Comparison of ENCODE assay signal across 9 mouse cellular contexts in the genomic region with DNA sequence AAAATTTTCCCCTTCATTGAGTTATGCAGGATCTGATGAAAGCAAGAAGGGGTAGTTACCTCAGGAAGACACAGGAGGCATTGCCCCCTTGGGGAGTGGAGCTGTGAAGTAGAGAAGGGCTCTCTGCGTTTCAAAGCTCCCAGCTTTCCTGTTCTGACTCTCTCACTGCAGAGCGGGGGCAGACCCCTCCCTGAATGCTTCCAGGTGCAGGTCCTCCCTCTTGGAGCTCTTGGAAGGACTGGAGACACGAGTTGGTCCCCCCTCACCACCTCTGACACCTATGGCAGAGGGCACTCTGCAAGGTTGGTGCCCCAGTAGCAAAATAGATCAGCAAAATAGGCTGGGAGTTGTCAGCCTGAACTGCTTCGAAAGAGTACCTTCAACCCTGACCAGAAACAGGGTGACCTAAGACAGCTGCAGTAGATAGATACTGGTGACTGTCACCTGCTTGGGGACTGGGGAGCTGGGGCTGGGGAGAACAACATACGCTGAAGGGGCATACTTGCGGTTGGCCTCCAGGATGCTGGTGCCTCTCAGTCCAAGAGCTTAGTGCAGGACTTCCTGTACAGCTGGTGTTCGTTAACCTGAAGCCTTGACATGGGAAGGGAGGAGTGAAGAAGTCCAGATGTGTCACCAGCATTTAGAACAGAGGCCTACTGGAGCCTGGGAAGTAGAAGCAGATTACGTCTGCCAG. TPM values are rescaled to one million over a fixed set of nuclear protein-coding genes. Genes with fewer than 3 reads are reported as not detected.
DNase-seq lines count a peak whose midpoint lies in the region; ATAC-seq and TF ChIP-seq lines count a peak whose summit lies in the region.
"Had no signal": no experiment of that assay in that cellular context is flagged by ENCODE, and none has a peak within 500 bp of the region (broad histone marks: within the 10 kb centered on the region; RNA-seq: fewer than 3 reads in every experiment).

No protein-coding gene starts in this region.

- 22% methylated on average over 8 of the region's 8 CpGs for WGBS in heart, postnatal 0 days

- intact Hi-C loops in gastrocnemius, adult 2 months (cut with DNase I), result no loop called here
- intact Hi-C loops in gastrocnemius, postnatal 14 days (cut with DNase I; ENCODE audit: low total_unique reads), result loop anchor here (10.0 kb wide), 1 partner anchor 89 kb away; no protein-coding TSS in a partner anchor

- no peaks in the 10 kb centered on the region for H3K9me3 ChIP-seq in heart, postnatal 0 days (replicated peaks; ENCODE audit: control insufficient read depth, low read length)
- H3K9me3 ChIP-seq: midbrain, embryonic 15.5 days had no signal

- H3K36me3 ChIP-seq in heart, postnatal 0 days (replicated peaks; ENCODE audit: control insufficient read depth, insufficient read depth, low read length), result no peaks in the 10 kb centered on the region
- H3K36me3 ChIP-seq: midbrain, embryonic 15.5 days had no signal

- no peak for TF ChIP-seq EP300 in heart, postnatal 0 days (IDR thresholded peaks at IDR 0.05; ENCODE audit: low read depth)

- peaks cover 37% of the 10 kb centered on the region for H3K4me1 ChIP-seq in heart, postnatal 0 days (ENCODE audit: control insufficient read depth, insufficient read depth)
- H3K4me1 ChIP-seq: midbrain, embryonic 15.5 days had no signal

- H3K27me3 ChIP-seq in heart, postnatal 0 days (ENCODE audit: control insufficient read depth, insufficient read depth, low read length), result no peaks in the 10 kb centered on the region
- H3K27me3 ChIP-seq: midbrain, embryonic 15.5 days had no signal

- H3K27ac ChIP-seq in gastrocnemius, adult 2 months, result peak overlapping the region; percentile 56
- H3K27ac ChIP-seq in heart, postnatal 0 days (ENCODE audit: low read depth), result peak overlapping the region; percentile 58
- H3K27ac ChIP-seq in layer of hippocampus, adult 2 months, result no peak overlapping the region
- H3K27ac ChIP-seq: midbrain, embryonic 15.5 days had no signal

- no peak for DNase-seq in gastrocnemius, adult 2 months
- no peak for DNase-seq in gastrocnemius, postnatal 14 days
- peak; percentile 76 for DNase-seq in MN1 (ENCODE audit: low spot score)
- peak; percentile 79 for DNase-seq in heart, postnatal 0 days (ENCODE audit: low spot score)
- DNase-seq in naive thymus-derived CD4-positive, alpha-beta T cell, adult 2 months (ENCODE audit: low read depth), result peak; percentile 36
- no peak for DNase-seq in frontal cortex, adult 2 months (ENCODE audit: extremely low spot score in 1 of 2, low spot score in 1 of 2)
- no peak for DNase-seq in frontal cortex, postnatal 25 days (ENCODE audit: low spot score in 2 of 2)
- no peak for DNase-seq in layer of hippocampus, adult 2 months (ENCODE audit: low spot score in 2 of 2)

- no peak overlapping the region for H3K9ac ChIP-seq in heart, postnatal 0 days (replicated peaks; ENCODE audit: low read depth, low read length)
- H3K9ac ChIP-seq: midbrain, embryonic 15.5 days had no signal

- peak; percentile 63 for ATAC-seq in heart, postnatal 0 days (ENCODE audit: insufficient read depth, low read depth)
- ATAC-seq: midbrain, embryonic 15.5 days had no signal

- no peak overlapping the region for H3K4me3 ChIP-seq in gastrocnemius, adult 2 months
- no peak overlapping the region for H3K4me3 ChIP-seq in heart, postnatal 0 days (ENCODE audit: low read depth, low read length)
- H3K4me3 ChIP-seq in layer of hippocampus, adult 2 months, result no peak overlapping the region
- H3K4me3 ChIP-seq: midbrain, embryonic 15.5 days had no signal

- TF ChIP-seq CTCF in gastrocnemius, adult 2 months (IDR thresholded peaks at IDR 0.05), result no peak
- no peak for TF ChIP-seq CTCF in heart, postnatal 0 days (IDR thresholded peaks at IDR 0.05; ENCODE audit: low read depth)
- no peak for TF ChIP-seq CTCF in layer of hippocampus, adult 2 months (conservative IDR thresholded peaks at IDR 0.05)

- H3K4me2 ChIP-seq in heart, postnatal 0 days (ENCODE audit: low read depth, low read length), result no peak overlapping the region
- H3K4me2 ChIP-seq: midbrain, embryonic 15.5 days had no signal

RNA-seq across cellular contexts. Expression of gene Ggta1, which starts 40.8 kb away (rescaled TPM):
- total RNA-seq in gastrocnemius, adult 2 months (2021), result 10 to 100 TPM in 1 of 2 experiments, 1 to 10 TPM in 1; 6.3 to 11.2 TPM
- total RNA-seq in gastrocnemius, postnatal 14 days (2021), result 10 to 100 TPM; 11.1 to 15.6 TPM
- 14.8 and 37.1 TPM in 2 replicates for total RNA-seq in heart, postnatal 0 days (2014; rRNA removed; ENCODE audit: low replicate concordance)
- polyA plus RNA-seq in heart, postnatal 0 days (2015; fragmentation: Nextera tagmentation; extraction: Ambion mirVana), result 16.0 and 16.4 TPM in 2 replicates
- polyA plus RNA-seq in frontal cortex, adult 2 months (2012; rRNA removed), result 3.8 TPM in 2 replicates
- 1 to 10 TPM; 1.8 to 2.3 TPM for total RNA-seq in layer of hippocampus, adult 2 months (2021)

RNA-seq across cellular contexts. Expression of gene Dab2ip, which starts 54.2 kb away (rescaled TPM):
- total RNA-seq in gastrocnemius, adult 2 months (2021), result 10 to 100 TPM; 38.2 to 52.0 TPM
- 10 to 100 TPM; 42.8 to 46.3 TPM for total RNA-seq in gastrocnemius, postnatal 14 days (2021)
- 57.7 and 61.1 TPM in 2 replicates for total RNA-seq in heart, postnatal 0 days (2014; rRNA removed; ENCODE audit: low replicate concordance)
- 23.8 and 23.9 TPM in 2 replicates for polyA plus RNA-seq in heart, postnatal 0 days (2015; fragmentation: Nextera tagmentation; extraction: Ambion mirVana)
- polyA plus RNA-seq in frontal cortex, adult 2 months (2012; rRNA removed), result 73.9 and 77.2 TPM in 2 replicates
- total RNA-seq in layer of hippocampus, adult 2 months (2021), result 100 to 1,000 TPM in 1 of 2 experiments, 10 to 100 TPM in 1; 96.3 to 103 TPM

Comparison
In these comparisons a context has a peak if more than half of its experiments do, and no peak if none do; other contexts are left out.
1. DNase-seq: peak in MN1 (single experiment), heart, postnatal 0 days (single experiment) and naive thymus-derived CD4-positive, alpha-beta T cell, adult 2 months (single experiment); none in gastrocnemius, adult 2 months (single experiment), gastrocnemius, postnatal 14 days (single experiment), frontal cortex, adult 2 months (0 of 2), frontal cortex, postnatal 25 days (0 of 2) and layer of hippocampus, adult 2 months (0 of 2).